Mouse (Mus musculus) brain, embryonic 14.5 days (tissue): ENCODE results near the gene Zfp689.

ENCODE experiments used
- CTCF ChIP-seq: fragments of 200-500 bp; IDR thresholded peaks from 2 replicates; pipeline ENCODE4 v1.5.1; 2012; ENCODE audit warnings: inconsistent platforms, mild to moderate bottlenecking, moderate library complexity, borderline replicate concordance; ENCODE audit not compliant: insufficient read depth, insufficient read length; ENCODE audit errors: extremely low read depth
- POLR2A ChIP-seq: fragments of 200-500 bp; IDR thresholded peaks from 2 replicates; pipeline ENCODE4 v1.6.1; 2012; ENCODE audit warnings: mild to moderate bottlenecking, inconsistent platforms, borderline replicate concordance; ENCODE audit not compliant: poor library complexity, insufficient read depth, insufficient read length, severe bottlenecking; ENCODE audit errors: extremely low read depth

DNA sequence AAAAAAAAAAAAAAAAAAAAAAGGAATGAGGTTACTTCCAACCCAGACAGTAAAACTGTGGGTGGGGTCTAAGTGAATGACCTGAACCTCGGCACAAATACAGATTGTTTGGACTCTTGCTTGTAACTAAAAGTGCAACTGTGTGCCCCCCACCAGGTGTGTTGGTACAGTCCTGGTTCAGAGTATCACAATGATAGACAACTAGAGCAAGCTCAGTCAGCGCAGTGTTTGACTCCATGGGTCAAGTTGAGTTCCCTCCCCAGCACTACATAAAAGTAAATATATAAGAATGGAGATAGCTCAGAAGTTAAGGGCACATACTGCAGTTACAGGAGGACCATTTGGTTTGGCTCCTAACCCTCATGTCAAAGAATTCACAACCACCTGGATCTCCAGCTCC lies 48.4 kb upstream of the Zfp689 start:
- TF ChIP-seq POLR2A, result no peak
- no peak for TF ChIP-seq CTCF
